13 mouse cellular contexts compared by ENCODE assay signal in the genomic region with DNA sequence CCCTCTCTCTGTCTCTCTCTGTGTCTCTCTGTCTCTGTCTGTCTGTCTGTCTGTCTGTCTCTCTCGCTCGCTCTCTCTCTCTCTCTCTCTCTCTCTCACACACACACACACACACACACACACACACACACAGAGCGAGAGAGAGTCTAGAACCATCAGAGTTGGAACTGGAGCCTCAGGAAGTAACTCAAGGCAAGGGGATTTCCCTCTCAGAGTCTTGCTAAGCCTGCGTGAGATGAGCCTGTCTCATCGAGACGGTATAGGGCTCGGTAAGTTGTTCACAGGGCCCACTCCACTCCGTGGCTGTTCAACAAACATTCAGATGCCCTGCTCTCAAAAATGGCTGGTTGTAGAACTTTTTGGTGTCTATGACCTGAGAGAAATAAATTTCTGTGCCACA.
DNase-seq lines count a peak whose midpoint lies in the region; ATAC-seq and TF ChIP-seq lines count a peak whose summit lies in the region.
"Had no signal": no experiment of that assay in that cellular context is flagged by ENCODE, and none has a peak within 500 bp of the region (broad histone marks: within the 10 kb centered on the region; RNA-seq: fewer than 3 reads in every experiment).

No protein-coding gene starts in this region.

- 72% methylated on average over 8 of the region's 8 CpGs for WGBS in heart, embryonic 14.5 days
- WGBS in forebrain, embryonic 15.5 days = 49% methylated on average over 8 of the region's 8 CpGs
- 72% methylated on average over 7 of the region's 8 CpGs for WGBS in midbrain, embryonic 11.5 days

- no peak for TF ChIP-seq EP300 in CH12.LX (IDR thresholded peaks at IDR 0.05; ENCODE audit: low read length)

- 0 out of 2 replicates have a peak, but pooled peaks have one; percentile 37 for TF ChIP-seq POLR2A in CH12.LX (IDR thresholded peaks at IDR 0.05; ENCODE audit: low read depth, low read length)

- DNase-seq in heart, adult 18-20 months = no peak
- DNase-seq in CH12.LX (ENCODE audit: extremely low read depth) = peak; percentile 84
- no peak for DNase-seq in midbrain, embryonic 11.5 days (ENCODE audit: low spot score, missing footprints)
- DNase-seq in adrenal gland, postnatal 25 days = no peak
- no peak for DNase-seq in adrenal gland, postnatal 36 days
- no peak for DNase-seq in cerebellum, adult 9-11 months
- DNase-seq: cerebellum, postnatal 10 days; kidney, postnatal 14 days had no signal

- TF ChIP-seq CTCF in CH12.LX (conservative IDR thresholded peaks at IDR 0.05 in 1 of 2, IDR thresholded peaks at IDR 0.05 in 1 of 2; ENCODE audit: low read depth in 2 of 2, low read length in 2 of 2) = no peak

- peak overlapping the region; percentile 4 to 8; a peak in 1 of 4 replicates for H3K27ac ChIP-seq in heart, embryonic 14.5 days (replicated peaks in 1 of 2; ENCODE audit: control insufficient read depth in 1 of 2, insufficient read depth in 1 of 2, low read depth in 2 of 2, low read length in 2 of 2)
- H3K27ac ChIP-seq in CH12.LX (ENCODE audit: insufficient read depth, low read depth) = no peak overlapping the region
- H3K27ac ChIP-seq in forebrain, embryonic 15.5 days (replicated peaks) = peak overlapping the region; percentile 81
- H3K27ac ChIP-seq in midbrain, embryonic 11.5 days (ENCODE audit: low read depth, low read length) = peak overlapping the region; percentile 25; the same call in 1 of the 2 replicates
- H3K27ac ChIP-seq: embryonic facial prominence, embryonic 15.5 days; heart, embryonic 10.5 days; liver, embryonic 15.5 days had no signal

- no peak for ATAC-seq in heart, embryonic 14.5 days (ENCODE audit: insufficient number of reproducible peaks, insufficient read depth, low FRiP score, low read depth)
- no peak for ATAC-seq in forebrain, embryonic 15.5 days (replicated peaks)
- ATAC-seq in midbrain, embryonic 11.5 days (ENCODE audit: low FRiP score) = no peak

- no peak for TF ChIP-seq RAD21 in CH12.LX (IDR thresholded peaks at IDR 0.05; ENCODE audit: low read depth, low read length)

- no peak overlapping the region for H3K4me2 ChIP-seq in heart, embryonic 14.5 days (ENCODE audit: low read length)
- H3K4me2 ChIP-seq in CH12.LX (ENCODE audit: insufficient read depth, low read depth, poor library complexity, severe bottlenecking) = peak overlapping the region; percentile 52
- no peak overlapping the region for H3K4me2 ChIP-seq in forebrain, embryonic 15.5 days (replicated peaks)
- H3K4me2 ChIP-seq in midbrain, embryonic 11.5 days = no peak overlapping the region
- H3K4me2 ChIP-seq: embryonic facial prominence, embryonic 15.5 days; liver, embryonic 15.5 days had no signal

- no peaks in the 10 kb centered on the region for H3K36me3 ChIP-seq in heart, embryonic 14.5 days (ENCODE audit: control insufficient read depth, insufficient read depth, low read length)
- no peaks in the 10 kb centered on the region for H3K36me3 ChIP-seq in CH12.LX (replicated peaks in 1 of 2; ENCODE audit: control insufficient read depth in 1 of 2, insufficient read depth in 1 of 2, low read length in 1 of 2)
- H3K36me3 ChIP-seq in forebrain, embryonic 15.5 days = no peaks in the 10 kb centered on the region
- H3K36me3 ChIP-seq in midbrain, embryonic 11.5 days (ENCODE audit: control insufficient read depth, insufficient read depth, low read length) = no peaks in the 10 kb centered on the region
- H3K36me3 ChIP-seq: embryonic facial prominence, embryonic 15.5 days; heart, embryonic 10.5 days; liver, embryonic 15.5 days had no signal

- no peak overlapping the region for H3K9ac ChIP-seq in heart, embryonic 14.5 days (ENCODE audit: low read length)
- peak overlapping the region; percentile 36 for H3K9ac ChIP-seq in CH12.LX (ENCODE audit: insufficient read depth, low read depth)
- no peak overlapping the region for H3K9ac ChIP-seq in forebrain, embryonic 15.5 days (replicated peaks)
- no peak overlapping the region for H3K9ac ChIP-seq in midbrain, embryonic 11.5 days (ENCODE audit: low read length)
- H3K9ac ChIP-seq: embryonic facial prominence, embryonic 15.5 days; liver, embryonic 15.5 days had no signal

- H3K9me3 ChIP-seq in heart, embryonic 14.5 days (ENCODE audit: control insufficient read depth, low read length) = no peaks in the 10 kb centered on the region
- H3K9me3 ChIP-seq in CH12.LX (replicated peaks; ENCODE audit: low read length) = no peaks in the 10 kb centered on the region
- H3K9me3 ChIP-seq in forebrain, embryonic 15.5 days = no peaks in the 10 kb centered on the region
- no peaks in the 10 kb centered on the region for H3K9me3 ChIP-seq in midbrain, embryonic 11.5 days (ENCODE audit: control insufficient read depth, low read length)
- H3K9me3 ChIP-seq: embryonic facial prominence, embryonic 15.5 days; heart, embryonic 10.5 days; liver, embryonic 15.5 days had no signal

- no peak overlapping the region for H3K4me3 ChIP-seq in heart, embryonic 14.5 days (ENCODE audit: control insufficient read depth in 1 of 2, insufficient read depth in 1 of 2, low read depth in 1 of 2, low read length in 2 of 2)
- H3K4me3 ChIP-seq in CH12.LX (replicated peaks in 1 of 3; ENCODE audit: low read depth in 2 of 3, low read length in 2 of 3, poor library complexity in 1 of 3) = no peak overlapping the region
- no peak overlapping the region for H3K4me3 ChIP-seq in forebrain, embryonic 15.5 days
- no peak overlapping the region for H3K4me3 ChIP-seq in midbrain, embryonic 11.5 days (ENCODE audit: low read depth, low read length)
- H3K4me3 ChIP-seq: embryonic facial prominence, embryonic 15.5 days; heart, embryonic 10.5 days; liver, embryonic 15.5 days had no signal

- in situ Hi-C loops in CH12.LX (cut with MboI; ENCODE audit: low pct_ligation_motif_present, low pct_unique_long_range_greater_than_20kb, low sequenced_read_pairs) = loop anchor here (25.0 kb wide), 1 partner anchor 625 kb away; no protein-coding TSS in a partner anchor

- dilution Hi-C loops in CH12.LX (cut with MboI; ENCODE audit: extremely low pct_ligation_motif_present, extremely low pct_unique_long_range_greater_than_20kb, low sequenced_read_pairs) = no loop called here

- no peaks in the 10 kb centered on the region for H3K79me2 ChIP-seq in CH12.LX (replicated peaks; ENCODE audit: control insufficient read depth, extremely low read depth, insufficient read depth, poor library complexity, severe bottlenecking)

- no peaks in the 10 kb centered on the region; the same call in 1 of the 2 replicates for H3K27me3 ChIP-seq in heart, embryonic 14.5 days (ENCODE audit: control insufficient read depth, insufficient read depth, low read length)
- no peaks in the 10 kb centered on the region for H3K27me3 ChIP-seq in CH12.LX (replicated peaks)
- H3K27me3 ChIP-seq in forebrain, embryonic 15.5 days = no peaks in the 10 kb centered on the region
- peaks cover 12% of the 10 kb centered on the region for H3K27me3 ChIP-seq in midbrain, embryonic 11.5 days (ENCODE audit: control insufficient read depth, insufficient read depth, low read length)
- H3K27me3 ChIP-seq: embryonic facial prominence, embryonic 15.5 days; liver, embryonic 15.5 days had no signal

- peaks cover 0 to 5% of the 10 kb centered on the region in 2 experiments; a peak in 1 of 4 replicates for H3K4me1 ChIP-seq in heart, embryonic 14.5 days (ENCODE audit: control insufficient read depth in 2 of 2, insufficient read depth in 2 of 2, low read length in 2 of 2)
- peaks cover 32 to 76% of the 10 kb centered on the region in 2 experiments for H3K4me1 ChIP-seq in CH12.LX (ENCODE audit: control insufficient read depth in 1 of 2, insufficient read depth in 2 of 2)
- peaks cover 80% of the 10 kb centered on the region for H3K4me1 ChIP-seq in forebrain, embryonic 15.5 days
- H3K4me1 ChIP-seq in midbrain, embryonic 11.5 days (ENCODE audit: control insufficient read depth, insufficient read depth, low read length) = peaks cover 21% of the 10 kb centered on the region
- H3K4me1 ChIP-seq: liver, embryonic 15.5 days had no signal

TF ChIP-seq in CH12.LX, 34 proteins besides CTCF, POLR2A, EP300 and RAD21:
- TF ChIP-seq ZC3H11A (IDR thresholded peaks at IDR 0.05; ENCODE audit: low read depth, low read length) (no peak), IRF4 (IDR thresholded peaks at IDR 0.05; ENCODE audit: low read depth, low read length) (peak; percentile 40; the same call in 1 of the 2 replicates), MEF2A (IDR thresholded peaks at IDR 0.05; ENCODE audit: borderline replicate concordance, low read depth, low read length) (0 out of 2 replicates have a peak, but pooled peaks have one; percentile 21), POLR2AphosphoS2 (IDR thresholded peaks at IDR 0.05; ENCODE audit: low read depth, low read length) (no peak), BHLHE40 (IDR thresholded peaks at IDR 0.05; ENCODE audit: low read depth, low read length) (peak; percentile 23; the same call in 1 of the 2 replicates), CHD2 (IDR thresholded peaks at IDR 0.05; ENCODE audit: low read length) (no peak), NRF1 (IDR thresholded peaks at IDR 0.05; ENCODE audit: low read depth, low read length) (peak; percentile 51), ELF1 (IDR thresholded peaks at IDR 0.05; ENCODE audit: low read depth, low read length) (peak; percentile 57)
